Mouse (Mus musculus) heart, adult 2 months (tissue): ENCODE results near the gene Add1.
A peak's percentile ranks its signal among the peaks of the same experiment; 100 is the strongest.

Experiments used
- CTCF ChIP-seq: fragments of 200-600 bp; IDR thresholded peaks from 2 replicates; pipeline ENCODE4 v1.8.1; 2022; ENCODE audit warnings: antibody characterized with exemption, mild to moderate bottlenecking, moderate library complexity
- EP300 ChIP-seq: fragments of 200-500 bp; IDR thresholded peaks from 2 replicates; pipeline ENCODE4 v1.6.1; 2011; ENCODE audit warnings: low read depth, low read length, control low read depth; ENCODE audit not compliant: insufficient read depth
- POLR2A ChIP-seq: fragments of 200-500 bp; IDR thresholded peaks from 2 replicates; pipeline ENCODE4 v1.6.1; 2011; ENCODE audit warnings: mild to moderate bottlenecking, low read depth, low read length, control low read depth; ENCODE audit not compliant: insufficient read depth

- TF ChIP-seq CTCF (no peak), POLR2A (peak; percentile 33; the same call in 1 of the 2 replicates), EP300 (peak; percentile 25; the same call in 1 of the 2 replicates)
Observed at GRCm38 (mm10) chr5:34565545-34566283, 7.8 kb upstream of the Add1 start.
